Mouse (Mus musculus) cerebellum, adult 9-10 months (tissue): ENCODE data around the gene Ccdc172.

Experiments used
- DNase-seq: peaks from one replicate; pipeline ENCODE4 v3.0.0; 2022

Gene Ccdc172

DNA sequence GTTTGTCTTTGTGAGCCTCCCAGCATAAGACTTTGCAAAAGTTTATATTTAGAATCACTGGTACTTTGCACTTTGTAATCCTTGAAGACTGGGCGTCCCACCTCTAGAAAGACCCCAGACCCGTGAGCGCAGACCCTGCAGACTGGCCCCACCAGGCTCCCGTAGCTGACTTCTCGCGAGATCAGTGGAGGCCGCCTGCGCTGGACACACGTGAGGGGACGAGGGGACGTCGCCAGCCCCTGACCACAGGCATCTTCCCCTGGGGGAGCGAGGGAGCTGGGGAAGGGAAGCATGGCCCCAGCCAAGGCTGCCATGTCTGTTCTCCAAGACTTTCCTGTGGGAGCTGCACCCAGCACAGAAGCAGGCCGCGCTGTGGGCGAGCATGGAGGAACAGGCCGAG, at the start of gene Ccdc172:
TSS of gene Ccdc172 (plus strand) at position 176 of the 400 bp plus-strand sequence.
- DNase-seq = no peak

DNA sequence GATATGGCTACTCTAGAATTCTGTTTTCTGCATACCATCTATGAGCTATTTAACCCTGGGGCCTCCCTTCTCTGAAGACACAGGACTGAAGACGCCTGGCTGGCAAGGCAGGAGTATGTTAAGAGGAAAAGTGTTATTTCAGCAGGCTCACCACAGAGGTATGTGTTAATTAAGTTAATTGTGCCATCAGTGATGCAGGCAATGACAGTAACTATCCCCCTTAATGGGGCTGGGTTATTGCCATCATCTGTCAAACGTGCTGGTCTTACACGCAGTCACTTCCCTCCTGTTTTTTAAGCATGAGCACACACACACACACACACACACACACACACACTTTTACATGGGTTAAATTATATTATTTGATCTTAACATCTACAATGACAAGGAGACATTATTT, 48.0 kb upstream of the Ccdc172 start:
- no peak for DNase-seq

DNA sequence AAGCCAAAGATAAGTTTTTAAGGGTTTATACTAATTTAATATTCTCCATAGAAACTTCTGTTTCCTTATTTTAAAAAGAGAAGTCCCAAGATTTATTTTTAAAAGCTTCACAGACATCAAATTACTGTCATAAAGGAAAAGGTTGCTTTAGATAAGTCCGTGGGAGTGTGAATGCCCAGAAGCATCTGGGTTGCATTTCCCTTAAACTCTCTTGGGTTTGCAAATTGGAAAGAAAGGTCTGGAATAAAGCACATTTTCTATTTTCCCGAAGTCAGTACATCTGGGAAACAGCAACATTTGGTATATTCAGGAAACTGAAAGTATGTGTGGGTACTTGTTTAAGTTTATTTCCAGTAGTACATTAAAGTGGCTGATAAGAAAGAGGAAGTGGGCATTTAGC, 43.5 kb upstream of the Ccdc172 start:
- no peak for DNase-seq

DNA sequence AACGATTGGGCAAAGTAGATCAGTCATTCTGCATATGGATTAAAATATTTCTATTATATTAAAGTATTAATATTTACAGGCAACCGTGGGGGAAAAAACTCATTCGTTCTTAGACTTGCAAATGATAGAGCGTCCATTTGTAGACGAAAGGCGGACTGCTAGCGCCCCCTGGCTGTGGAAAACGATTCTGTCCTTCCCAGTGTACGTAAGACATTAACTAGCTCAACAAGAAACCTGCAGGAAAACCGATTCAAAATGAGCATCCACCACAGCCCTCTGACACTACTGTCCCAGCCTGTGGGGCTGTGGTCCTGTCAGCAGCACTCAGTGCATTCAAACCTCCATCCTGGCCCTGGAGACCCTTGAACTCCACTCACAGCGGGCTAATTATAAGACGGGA, 42.4 kb upstream of the Ccdc172 start:
- peak; percentile 77 for DNase-seq

DNA sequence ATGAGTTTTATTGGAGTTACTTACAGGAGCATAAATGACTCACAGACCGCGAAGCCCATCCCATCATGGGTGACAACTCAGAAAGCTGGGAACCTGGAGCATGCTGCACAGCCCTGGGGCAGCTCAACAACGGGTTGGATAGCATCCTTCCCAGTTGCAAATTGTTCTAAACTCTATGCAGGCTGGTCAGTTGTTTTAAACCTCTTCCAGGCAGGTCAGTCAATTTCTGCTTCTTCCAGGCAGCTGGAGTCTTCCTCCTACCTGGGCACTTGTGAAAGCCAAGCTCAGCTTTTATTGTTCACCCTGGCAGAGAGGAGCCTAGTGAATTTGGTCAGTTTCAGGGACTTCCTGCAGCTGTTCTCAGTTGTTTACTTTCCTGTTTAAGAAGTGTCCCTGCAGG, 37.5 kb upstream of the Ccdc172 start:
- no peak for DNase-seq

DNA sequence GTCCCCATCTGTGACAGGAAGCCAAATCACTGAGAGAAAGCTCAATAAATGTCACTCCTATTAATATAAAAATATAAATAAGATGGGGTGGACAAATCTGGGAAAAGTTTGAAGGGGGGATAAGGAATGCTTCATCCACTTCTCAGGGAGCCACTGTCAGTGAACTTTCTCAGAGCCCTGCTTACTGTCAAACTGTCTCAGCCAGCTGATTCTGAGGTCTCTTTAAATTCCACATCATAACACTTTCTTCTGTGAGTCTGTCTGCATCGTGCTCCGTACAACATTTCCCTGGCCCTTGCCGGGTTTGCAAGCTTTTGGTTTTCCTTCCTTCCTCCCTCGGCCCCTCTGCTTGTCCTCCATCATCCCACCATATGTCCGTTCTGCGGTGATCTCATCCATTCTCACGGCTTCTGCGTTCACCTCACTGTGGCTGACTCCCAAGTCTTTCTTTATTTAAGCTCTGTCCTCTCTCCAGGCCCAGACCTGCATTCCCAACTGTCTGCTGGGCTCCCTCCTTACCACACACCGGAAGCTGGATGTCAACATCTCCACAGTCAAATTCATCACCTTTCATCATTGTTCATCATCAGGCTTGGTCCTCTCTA, 29.3 kb upstream of the Ccdc172 start:
- DNase-seq = no peak

DNA sequence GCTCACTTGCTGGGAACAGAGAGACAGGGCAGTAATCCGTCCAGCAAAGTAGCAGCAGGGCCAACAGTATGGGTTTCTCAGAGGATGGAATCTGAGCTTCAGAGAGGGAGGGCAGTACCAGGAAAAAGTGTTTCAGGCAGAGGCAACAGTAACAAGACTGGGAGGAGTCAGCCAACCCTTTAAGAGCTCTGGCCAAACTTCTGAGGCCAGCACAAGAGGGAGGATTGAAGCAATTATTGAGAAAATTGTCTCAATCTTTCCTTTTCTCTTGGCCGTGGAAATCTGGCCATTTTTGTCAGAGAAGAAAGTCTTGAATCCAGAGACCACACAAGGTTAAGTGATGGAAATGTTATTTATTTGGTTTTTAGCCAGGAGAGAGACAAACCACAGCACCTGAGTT, 25.1 kb upstream of the Ccdc172 start:
- DNase-seq = no peak

DNA sequence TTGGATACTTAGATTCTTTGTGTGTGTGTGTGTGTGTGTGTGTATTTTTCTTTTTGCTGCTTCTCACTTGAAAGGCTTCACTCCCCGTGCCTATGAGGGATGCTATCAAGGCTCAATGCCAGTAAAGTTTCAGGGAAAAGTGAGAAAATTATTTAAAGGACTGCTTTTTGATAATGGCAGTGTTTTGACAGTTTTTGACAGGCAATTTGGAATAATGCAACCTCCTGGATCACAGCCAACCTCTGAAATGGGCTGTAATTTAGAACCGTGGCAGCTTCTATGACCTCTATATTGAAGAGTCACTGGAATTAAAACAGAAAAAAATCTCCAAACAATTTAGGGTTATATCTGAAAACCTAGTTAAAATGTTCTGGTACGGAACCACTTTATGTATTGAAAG, 14.7 kb upstream of the Ccdc172 start:
- DNase-seq = no peak

DNA sequence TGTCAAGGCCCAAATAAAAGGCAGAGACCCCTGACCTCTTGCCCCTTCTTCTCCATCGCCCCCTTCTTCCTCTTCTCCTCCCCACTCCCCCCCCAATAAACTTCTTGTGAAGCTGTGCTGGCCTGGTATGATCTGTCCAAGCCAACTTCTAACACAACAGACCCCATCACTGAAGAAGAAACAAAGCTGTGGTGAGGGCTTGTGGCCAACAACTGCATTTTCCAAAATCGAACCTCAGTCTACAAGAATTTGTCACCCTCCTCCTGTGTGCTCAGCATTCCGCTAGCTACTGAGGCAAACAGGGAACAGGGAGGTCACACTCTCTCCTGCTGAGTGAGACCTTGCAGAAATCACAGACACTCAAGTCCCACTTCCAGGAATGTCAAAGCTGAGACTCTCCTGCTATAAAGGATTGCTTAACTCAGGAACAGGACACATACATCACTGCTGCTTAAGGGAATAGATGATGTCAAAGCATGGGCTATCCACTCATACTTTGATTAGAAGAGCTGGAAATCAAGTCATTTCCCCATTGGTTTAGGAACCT, 12.3 kb upstream of the Ccdc172 start:
- DNase-seq = no peak

DNA sequence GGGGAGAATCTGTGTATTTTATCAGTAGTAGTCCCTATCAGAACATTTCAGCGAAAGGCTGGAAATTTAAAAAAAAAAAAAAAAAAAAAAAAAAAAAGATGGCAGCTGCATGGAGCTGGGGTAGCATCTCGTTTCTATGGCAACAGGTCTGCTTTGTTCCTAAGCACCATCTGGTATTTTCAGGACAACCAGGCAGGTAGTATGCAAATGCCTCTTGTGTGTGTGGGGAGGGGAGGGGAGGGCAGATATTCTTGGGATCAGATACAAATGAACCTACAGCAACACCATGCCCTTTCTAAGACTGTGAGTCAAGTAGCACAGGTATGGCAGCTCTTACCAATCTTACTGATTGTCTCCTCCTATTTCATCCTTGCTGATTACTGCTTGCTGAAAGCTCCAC, 11.7 kb upstream of the Ccdc172 start:
- DNase-seq = no peak

DNA sequence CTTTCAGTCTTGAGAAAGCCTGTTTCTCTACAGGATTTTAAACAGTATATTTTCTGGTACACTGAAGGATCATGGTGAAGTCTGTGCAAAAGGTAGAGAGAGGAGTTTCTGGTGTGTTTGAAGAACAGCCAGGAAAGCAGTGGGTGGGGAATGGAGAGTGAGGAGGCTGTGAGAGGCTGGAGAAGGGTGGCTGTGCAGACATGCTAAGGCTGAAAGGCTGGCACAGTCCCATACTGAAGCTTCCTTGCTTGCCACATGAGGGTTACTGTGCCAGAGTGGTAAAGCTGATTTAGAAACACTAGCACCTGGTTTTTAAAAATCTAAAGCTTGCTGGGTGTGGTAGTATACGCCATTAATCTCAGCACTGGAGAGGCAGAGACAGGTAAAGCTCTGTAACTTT, 9.9 kb downstream of the Ccdc172 start:
- DNase-seq = no peak

DNA sequence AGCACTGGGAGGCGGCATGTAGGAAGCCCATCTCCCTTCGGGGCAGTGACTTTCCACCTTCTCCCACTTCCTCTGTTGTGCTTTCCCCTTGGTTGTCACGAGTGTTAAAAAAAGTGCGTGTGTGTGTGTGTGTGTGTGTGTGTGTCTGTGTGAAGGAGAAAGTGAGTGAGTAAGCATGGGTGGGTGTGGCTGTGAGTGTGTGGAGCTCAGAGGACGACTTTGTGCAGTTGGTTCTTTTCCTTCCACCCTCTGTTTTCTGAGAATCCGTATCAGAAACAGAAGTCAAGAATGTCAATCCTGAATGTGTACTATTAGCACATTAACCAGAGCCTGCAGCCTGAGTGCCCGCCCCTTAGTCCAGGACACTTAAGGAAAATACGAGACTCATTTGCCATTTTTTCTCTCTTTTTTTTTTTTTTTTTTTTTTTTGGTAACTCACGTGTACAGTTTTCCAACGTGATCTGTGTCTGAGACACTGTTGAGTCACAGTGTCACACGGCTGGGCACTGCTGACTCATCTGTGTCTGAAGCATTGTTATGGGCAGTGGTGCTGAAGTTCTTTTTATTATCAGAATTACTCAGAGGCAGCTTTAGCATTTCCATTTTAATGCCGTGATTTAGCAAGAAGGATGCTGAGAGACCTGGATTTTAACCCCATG, 12.1 kb downstream of the Ccdc172 start:
- no peak for DNase-seq

DNA sequence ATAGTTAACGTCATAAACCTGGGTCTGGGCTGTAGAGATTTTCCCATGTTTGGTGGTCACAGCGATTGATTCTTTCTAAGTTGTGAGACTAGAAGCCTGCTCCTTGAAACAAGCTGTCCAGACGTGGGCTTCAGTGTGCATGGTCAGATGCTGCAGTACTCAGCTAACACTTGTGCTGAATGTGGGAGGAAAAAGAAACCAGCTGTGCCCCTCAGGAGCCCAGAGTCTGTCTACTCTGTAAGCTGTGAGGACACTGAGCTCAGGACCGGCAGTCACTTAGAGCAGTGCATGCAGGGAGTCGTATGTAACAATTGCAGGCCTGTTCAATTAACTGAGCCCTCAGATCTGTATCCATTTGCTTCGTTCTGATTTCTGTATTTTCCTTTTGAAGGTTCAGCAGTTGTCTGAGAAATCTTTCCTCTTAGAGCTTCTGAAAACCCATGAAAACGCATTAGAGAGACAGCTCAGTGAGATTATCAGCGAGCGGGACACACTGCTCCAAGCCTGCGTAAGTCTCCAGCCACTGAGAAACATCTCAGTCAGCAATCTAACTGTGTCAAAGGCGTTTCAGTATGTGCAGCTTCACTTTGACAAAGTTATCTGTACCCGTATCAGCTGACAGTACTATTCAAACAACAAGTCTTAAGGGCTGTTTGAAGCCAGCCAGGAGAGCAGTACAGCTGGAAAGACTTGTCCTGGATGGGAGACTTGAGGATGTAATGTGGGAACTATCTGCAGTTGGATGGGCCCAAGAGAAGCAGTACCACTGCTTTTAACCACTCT, 13.9 kb downstream of the Ccdc172 start:
- DNase-seq = no peak

DNA sequence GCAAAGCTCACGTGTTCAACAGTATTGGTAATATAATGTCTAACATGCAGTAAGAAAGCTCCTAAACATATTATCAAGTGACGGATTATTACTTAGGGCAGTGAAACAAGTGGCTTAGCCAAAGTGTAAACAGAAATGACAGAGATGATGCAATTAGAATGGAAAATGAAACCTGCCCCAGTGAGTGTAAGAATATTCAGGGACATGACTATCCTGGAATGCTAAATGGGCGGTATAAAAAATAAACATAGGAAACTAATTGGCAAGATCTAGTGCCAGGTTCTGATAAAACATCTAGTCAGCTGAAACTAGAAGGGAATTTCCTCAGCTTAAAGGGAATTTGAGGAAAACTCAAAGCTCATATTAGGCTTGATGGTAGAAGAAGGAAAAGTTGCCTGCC, 21.3 kb downstream of the Ccdc172 start:
- DNase-seq = no peak

DNA sequence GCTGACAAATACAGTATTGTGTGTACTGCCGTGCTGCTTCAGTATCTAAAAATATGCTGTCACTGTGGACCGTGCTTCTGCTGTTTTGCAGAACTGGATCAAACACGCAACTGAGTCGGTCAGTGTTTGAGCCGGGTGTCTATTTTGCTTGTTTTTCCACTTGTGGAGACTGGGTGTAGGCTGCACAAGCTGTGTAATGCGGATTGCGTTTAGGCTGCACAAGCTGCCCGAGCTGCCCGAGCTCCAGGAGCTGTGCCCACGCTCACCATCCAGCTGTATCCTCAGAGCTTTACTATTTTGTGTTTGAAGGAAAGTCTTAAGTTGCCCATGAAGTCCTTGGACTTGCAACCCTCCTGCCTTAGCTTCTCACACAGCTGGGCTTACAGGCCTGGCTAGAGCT, 24.9 kb downstream of the Ccdc172 start:
- no peak for DNase-seq

DNA sequence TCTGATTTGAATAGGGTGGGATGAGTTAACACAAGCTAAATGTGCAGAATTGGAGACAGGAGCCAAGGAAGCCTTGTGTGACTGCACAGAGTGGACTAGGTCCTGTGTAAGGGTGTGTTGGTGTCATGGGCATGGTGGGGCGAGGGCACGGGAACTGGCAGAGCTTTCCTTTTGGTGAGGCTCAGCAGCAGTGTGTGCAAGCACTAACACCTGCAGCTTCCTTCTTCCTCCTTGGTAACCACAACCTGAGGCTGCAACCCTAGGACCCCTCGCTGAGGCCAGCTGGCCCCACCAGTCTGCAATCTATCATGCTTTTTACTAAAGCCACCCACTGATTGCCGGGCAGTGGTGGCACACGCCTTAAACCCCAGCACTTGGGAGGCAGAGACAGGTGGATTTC, 28.6 kb downstream of the Ccdc172 start:
- no peak for DNase-seq

DNA sequence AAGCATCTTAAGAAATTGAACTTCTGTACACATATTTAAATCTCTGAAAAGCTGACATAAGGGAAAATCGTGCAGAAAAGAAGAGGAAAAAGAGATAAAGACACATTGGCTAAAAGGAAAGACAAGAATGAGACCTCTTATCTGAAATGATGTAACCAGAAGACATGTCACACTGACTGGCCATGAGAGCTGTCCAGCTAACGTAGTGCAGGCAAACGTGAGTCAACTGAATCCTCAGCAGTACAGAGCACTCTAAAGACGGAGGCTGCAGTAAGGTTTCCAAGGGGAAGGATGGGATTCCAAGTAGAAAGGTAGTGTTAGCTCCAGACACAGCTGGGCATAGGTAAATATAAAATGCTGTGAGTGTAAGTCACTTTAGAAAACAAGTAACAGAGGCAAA, 36.6 kb downstream of the Ccdc172 start:
- DNase-seq = no peak

DNA sequence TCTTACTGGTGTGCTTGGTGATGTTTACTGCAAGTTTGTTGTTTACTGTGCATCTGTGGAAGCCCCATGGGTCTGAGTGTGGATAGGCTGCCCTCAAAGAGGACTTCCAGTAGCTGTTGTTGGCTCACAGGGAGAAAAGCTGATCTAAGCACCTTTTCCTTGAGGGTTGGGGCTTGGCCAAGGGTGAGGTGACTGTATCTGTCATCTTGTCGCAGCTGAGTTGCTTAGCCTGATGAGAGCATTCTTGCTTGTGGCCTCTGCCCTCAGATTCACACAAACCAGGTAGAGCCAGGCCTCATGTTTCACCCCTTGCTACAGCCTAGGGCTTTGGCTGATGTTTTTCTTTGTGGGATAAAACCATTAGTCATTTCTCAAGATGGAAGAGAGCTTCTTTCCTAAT, 38.7 kb downstream of the Ccdc172 start:
- no peak for DNase-seq

DNA sequence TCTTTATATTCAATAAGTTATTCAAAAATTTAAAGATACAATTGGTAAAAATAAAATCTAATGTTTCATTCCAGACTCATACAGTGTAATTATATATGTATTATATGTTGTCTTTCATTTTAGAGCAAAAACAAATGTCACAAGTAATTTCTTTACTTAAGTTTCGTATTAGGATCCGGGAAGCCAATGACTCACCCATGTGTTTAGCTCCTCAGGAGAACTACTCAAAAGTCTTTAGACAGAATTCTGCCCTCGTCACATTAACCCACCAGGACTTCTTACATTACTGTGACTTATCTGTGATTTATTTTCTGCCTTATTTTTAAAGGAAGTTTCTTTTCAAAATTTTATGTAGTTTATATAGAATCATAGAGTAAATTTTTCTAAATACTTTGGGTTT, 39.1 kb downstream of the Ccdc172 start:
- no peak for DNase-seq

DNA sequence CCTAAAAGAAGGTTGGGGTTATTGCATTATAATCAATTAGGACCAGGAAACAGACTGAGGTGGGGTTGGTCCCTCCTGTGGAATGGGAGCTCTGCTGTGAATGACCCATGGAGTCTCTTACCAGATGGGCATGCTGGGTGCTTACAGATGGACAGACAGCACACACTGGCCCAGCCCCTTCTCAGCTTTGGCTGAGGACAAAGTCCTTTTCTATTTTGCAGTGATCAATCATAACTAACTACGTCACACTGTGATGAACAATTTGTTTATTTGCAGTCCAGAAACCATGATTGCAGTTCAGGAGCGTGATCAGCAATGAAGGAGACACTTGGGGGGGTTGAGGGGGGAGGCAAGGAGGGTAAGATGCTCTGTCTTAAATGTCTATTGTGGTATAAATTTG, 43.2 kb downstream of the Ccdc172 start:
- DNase-seq = no peak

DNA sequence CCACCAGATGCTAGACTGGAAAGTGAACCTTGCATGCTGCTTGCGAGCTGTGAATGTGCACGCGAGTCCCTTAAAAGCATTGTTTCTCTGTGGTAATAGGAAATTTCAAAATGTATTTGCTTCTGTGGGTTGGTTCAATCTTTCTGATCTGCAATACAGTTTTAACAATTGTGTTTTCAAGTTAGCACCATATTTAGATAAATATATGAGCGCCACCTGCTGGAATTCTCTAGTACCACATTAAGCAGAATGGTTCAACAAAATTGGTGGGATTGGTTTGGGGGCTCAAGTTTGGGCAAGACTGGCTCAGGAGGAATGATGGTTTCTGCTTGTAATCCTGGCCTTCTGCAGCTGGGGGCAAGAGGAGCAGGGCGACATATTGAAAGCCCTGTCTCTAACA, 46.6 kb downstream of the Ccdc172 start:
- DNase-seq = peak; percentile 33

DNA sequence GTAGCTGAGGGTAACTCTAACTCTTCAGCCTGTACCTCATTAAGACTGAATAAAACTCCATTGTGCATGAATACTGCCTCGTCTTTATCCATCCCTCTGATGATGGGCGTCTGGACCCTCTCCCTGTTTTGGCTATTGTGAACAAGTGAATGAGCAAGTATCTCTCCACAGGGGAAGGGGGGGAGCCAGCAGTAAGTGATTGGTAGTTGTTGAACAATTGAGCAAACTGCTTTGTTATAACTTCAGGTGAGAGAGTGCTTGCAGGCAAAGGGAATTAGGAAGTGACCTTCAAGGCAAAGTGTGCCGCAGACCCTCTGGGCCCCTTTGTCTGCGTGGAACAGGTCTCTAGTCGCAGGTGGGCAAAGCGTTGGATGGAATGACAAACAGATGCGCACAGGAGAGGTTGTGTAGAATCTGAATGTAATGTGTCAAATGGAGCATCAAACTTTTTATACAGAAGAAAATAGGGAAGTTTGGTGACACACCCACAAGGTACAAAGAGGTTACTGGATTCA, 50.6 kb downstream of the Ccdc172 start:
- DNase-seq = no peak

DNA sequence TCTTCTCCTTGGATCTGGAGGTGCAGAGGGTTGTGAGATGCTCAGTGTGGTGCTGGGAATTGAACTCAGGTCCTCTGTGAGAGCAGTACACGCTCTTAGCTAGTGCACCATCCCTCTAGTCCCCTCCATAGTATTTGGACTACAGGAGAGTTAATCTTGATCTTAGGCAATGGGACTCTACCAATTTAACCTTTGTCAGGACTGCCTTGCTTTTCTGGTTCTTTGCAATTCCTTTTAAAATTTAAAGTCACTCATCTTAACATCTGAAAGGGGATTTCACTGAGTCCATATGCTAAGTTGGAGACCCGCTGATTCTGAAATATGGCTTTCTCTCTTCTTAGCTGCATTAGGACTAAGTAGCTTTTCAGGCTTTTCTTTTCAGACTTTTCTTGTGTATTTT, 59.8 kb downstream of the Ccdc172 start:
- no peak for DNase-seq
